Mouse (Mus musculus) stomach, embryonic 14.5 days (tissue): ENCODE results near the gene Setdb2. TPM values are rescaled to one million over a fixed set of nuclear protein-coding genes. Genes with fewer than 3 reads are reported as not detected.
A peak's percentile ranks its signal among the peaks of the same experiment; 100 is the strongest.

Source experiments
- ATAC-seq: fragments of 200-750 bp; cut with Nextera tagmentation; 2 replicates; pipeline ENCODE4 v1.8.0; 2017; ENCODE audit warnings: low read depth, moderate TSS enrichment; ENCODE audit not compliant: insufficient number of reproducible peaks, insufficient read depth, low FRiP score
- H3K27ac ChIP-seq: fragments of 300-500 bp; sonication (generic); 2 replicates; pipeline ENCODE4 v1.5.1; 2014; ENCODE audit warnings: mild to moderate bottlenecking, low read length, moderate library complexity, mixed read lengths
- H3K27me3 ChIP-seq: fragments of 300-500 bp; sonication (generic); 2 replicates; pipeline ENCODE4 v1.6.1; 2014; ENCODE audit warnings: low read length, control low read depth, mixed read lengths; ENCODE audit not compliant: control insufficient read depth, insufficient read depth
- H3K36me3 ChIP-seq: fragments of 300-500 bp; sonication (generic); 2 replicates; pipeline ENCODE4 v1.6.1; 2014; ENCODE audit warnings: mild to moderate bottlenecking, control low read depth, low read length, moderate library complexity, mixed read lengths; ENCODE audit not compliant: control insufficient read depth, insufficient read depth
- H3K4me1 ChIP-seq: fragments of 300-500 bp; sonication (generic); 2 replicates; pipeline ENCODE4 v1.6.1; 2014; ENCODE audit warnings: low read length, control low read depth, mixed read lengths; ENCODE audit not compliant: control insufficient read depth, insufficient read depth
- H3K4me2 ChIP-seq: fragments of 300-500 bp; sonication (generic); replicated peaks from 2 replicates; pipeline ENCODE4 v1.6.1; 2014; ENCODE audit warnings: low read depth, low read length, control low read depth
- H3K4me3 ChIP-seq: fragments of 300-500 bp; sonication (generic); 2 replicates; pipeline ENCODE4 v1.5.1; 2014; ENCODE audit warnings: low read depth, low read length, control low read depth
- H3K9ac ChIP-seq: fragments of 300-500 bp; sonication (generic); replicated peaks from 2 replicates; pipeline ENCODE4 v1.6.1; 2014; ENCODE audit warnings: low read depth, mild to moderate bottlenecking, control low read depth, low read length, moderate library complexity, mixed read lengths
- H3K9me3 ChIP-seq: fragments of 300-500 bp; sonication (generic); 2 replicates; pipeline ENCODE4 v1.6.1; 2016; ENCODE audit warnings: low read depth, low read length, control low read depth; ENCODE audit not compliant: control insufficient read depth
- WGBS: fragments of 180-500 bp; shearing (Covaris S2); extraction: QIAGEN DNeasy Blood & Tissue Kit; methylation state at CpG from one replicate; pipeline ENCODE4 v1.1.7; 2014; 5-methylcytosine and 5-hydroxymethylcytosine counted together
- polyA plus RNA-seq: library from polyadenylated mRNA; unstranded; fragments of >200 nt; fragmentation: Nextera tagmentation; extraction: Ambion mirVana; gene quantifications from 2 replicates; pipeline ENCODE4 v1.2.1, GENCODE M21; 2014

The Setdb2 gene
- polyA plus RNA-seq, 1 experiment from 2014 or later, result 10.0 TPM

DNA sequence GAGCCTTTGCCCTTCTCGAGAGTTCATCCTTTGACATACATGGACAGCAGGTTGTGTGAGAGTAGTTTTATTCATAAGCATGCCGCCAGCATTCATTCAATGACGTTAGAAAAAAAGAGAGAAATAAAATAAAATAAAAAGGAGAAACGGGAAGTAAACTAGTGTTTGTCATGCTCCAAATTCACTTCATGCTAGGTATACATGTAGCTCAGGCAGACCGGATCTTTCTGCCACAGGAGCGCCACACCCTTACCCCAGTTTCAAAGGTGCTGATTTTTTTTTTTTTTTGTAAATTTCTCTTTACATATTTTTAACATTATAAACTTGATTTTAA, 755 bp upstream of the Setdb2 start:
- WGBS, result 11% methylated on average over 6 of the region's 6 CpGs
- Histone ChIP-seq H3K27ac (no peak overlapping the region; the same call in 1 of the 2 replicates), H3K4me2 (peak overlapping the region; percentile 59), H3K36me3 (no peaks in the 10 kb centered on the region), H3K9ac (peak overlapping the region; percentile 62; the same call in 1 of the 2 replicates), H3K9me3 (no peaks in the 10 kb centered on the region), H3K4me1 (no peaks in the 10 kb centered on the region), H3K4me3 (peak overlapping the region; percentile 63), H3K27me3 (no peaks in the 10 kb centered on the region)
- ATAC-seq, result no peak

DNA sequence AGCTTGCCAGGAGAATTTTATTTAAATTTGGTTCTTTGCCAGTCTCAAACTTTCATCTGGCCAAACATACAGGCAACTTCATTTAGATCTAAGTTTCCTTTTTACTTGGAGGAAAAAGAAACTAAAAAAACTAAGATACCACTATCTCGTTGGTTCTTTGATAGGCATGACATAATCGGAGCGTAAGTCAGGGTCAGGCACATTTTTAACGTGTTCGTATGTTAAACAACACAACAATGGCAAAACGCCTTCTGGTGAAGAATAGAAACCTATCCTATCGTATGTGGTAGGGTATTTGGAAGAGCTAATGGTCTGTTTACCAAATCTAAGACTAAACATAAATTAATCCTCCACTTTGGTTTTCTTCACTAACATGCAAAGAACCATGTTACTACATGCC, 645 bp downstream of the Setdb2 start:
- no peak overlapping the region for H3K27ac ChIP-seq
- no peak for ATAC-seq
- peak overlapping the region; percentile 66 for H3K4me2 ChIP-seq
- H3K4me1 ChIP-seq, result no peaks in the 10 kb centered on the region
- no peaks in the 10 kb centered on the region for H3K9me3 ChIP-seq
- H3K4me3 ChIP-seq, result peak overlapping the region; percentile 63
- no peaks in the 10 kb centered on the region for H3K36me3 ChIP-seq
- H3K27me3 ChIP-seq, result no peaks in the 10 kb centered on the region
- 18% methylated on average over 7 of the region's 7 CpGs for WGBS
- H3K9ac ChIP-seq, result peak overlapping the region; percentile 19; the same call in 1 of the 2 replicates

GRCm38 (mm10) chr14:59438505-59438904, 2.2 kb downstream of the Setdb2 start:
- Histone ChIP-seq H3K4me1 (no peaks in the 10 kb centered on the region), H3K4me2 (no peak overlapping the region), H3K36me3 (no peaks in the 10 kb centered on the region), H3K9me3 (no peaks in the 10 kb centered on the region), H3K9ac (no peak overlapping the region), H3K4me3 (no peak overlapping the region), H3K27ac (no peak overlapping the region), H3K27me3 (no peaks in the 10 kb centered on the region)
- ATAC-seq, result no peak
- 91% methylated on average over 2 of the region's 2 CpGs for WGBS

- H3K27me3 ChIP-seq, result no peaks in the 10 kb centered on the region
- ATAC-seq, result no peak
- no peaks in the 10 kb centered on the region for H3K4me1 ChIP-seq
- H3K9ac ChIP-seq, result no peak overlapping the region
- no peak overlapping the region for H3K27ac ChIP-seq
- WGBS, result 95% methylated on average over 3 of the region's 3 CpGs
- H3K4me2 ChIP-seq, result no peak overlapping the region
- H3K36me3 ChIP-seq, result no peaks in the 10 kb centered on the region
- H3K4me3 ChIP-seq, result no peak overlapping the region
- H3K9me3 ChIP-seq, result no peaks in the 10 kb centered on the region
These were observed 3.3 kb downstream of the Setdb2 start for GRCm38 (mm10) chr14:59437398-59437797.

DNA sequence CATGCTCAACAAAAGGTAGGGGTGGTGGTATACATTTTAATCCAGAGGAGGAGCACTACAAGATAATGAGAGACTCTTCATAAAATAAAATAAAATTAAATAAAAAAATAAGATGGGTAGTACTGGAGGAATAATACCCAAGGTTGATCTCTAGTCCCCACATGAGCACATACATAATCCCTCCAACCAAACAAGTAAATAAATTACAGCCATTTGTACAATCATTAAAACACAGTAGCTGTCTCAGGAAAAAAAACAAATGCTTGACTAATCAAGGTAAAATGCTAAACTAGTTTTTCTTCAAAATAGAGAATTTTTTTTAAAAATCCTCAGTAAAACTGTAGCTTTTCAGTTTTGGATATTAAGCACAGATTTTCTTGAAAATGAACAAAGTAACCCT, 5.5 kb downstream of the Setdb2 start:
- ATAC-seq, result no peak
- no peaks in the 10 kb centered on the region for H3K27me3 ChIP-seq
- no peaks in the 10 kb centered on the region for H3K4me1 ChIP-seq
- no peak overlapping the region for H3K4me2 ChIP-seq
- no peak overlapping the region for H3K9ac ChIP-seq
- no peak overlapping the region for H3K27ac ChIP-seq
- no peak overlapping the region for H3K4me3 ChIP-seq
- H3K36me3 ChIP-seq, result no peaks in the 10 kb centered on the region
- no peaks in the 10 kb centered on the region for H3K9me3 ChIP-seq

DNA sequence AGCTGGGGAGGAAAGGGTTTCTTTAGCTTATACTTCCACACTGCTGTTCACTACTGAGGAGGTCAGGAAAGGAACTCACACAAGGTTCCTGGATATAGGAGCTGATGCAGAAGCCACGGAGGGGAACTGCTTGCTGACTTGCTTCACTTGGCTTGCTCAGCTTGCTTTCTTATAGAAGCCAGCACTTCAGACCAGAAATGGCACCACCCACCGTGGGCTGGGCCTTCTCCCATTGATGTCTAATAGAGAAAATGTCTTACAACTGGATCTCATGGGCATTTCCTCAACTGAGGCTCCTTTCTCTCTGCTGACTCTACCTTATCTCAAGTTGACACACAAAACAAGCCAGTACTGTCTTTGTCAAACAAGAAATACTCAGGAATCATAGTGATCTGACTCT, 6.8 kb downstream of the Setdb2 start:
- H3K36me3 ChIP-seq, result no peaks in the 10 kb centered on the region
- 69% methylated on average over 2 of the region's 2 CpGs for WGBS
- no peaks in the 10 kb centered on the region for H3K9me3 ChIP-seq
- no peak overlapping the region for H3K4me3 ChIP-seq
- H3K4me1 ChIP-seq, result no peaks in the 10 kb centered on the region
- no peak overlapping the region for H3K4me2 ChIP-seq
- no peaks in the 10 kb centered on the region for H3K27me3 ChIP-seq
- no peak for ATAC-seq
- no peak overlapping the region for H3K27ac ChIP-seq
- H3K9ac ChIP-seq, result no peak overlapping the region

GRCm38 (mm10) chr14:59430556-59430955, 10.1 kb downstream of the Setdb2 start:
- no peak overlapping the region for H3K27ac ChIP-seq
- H3K4me2 ChIP-seq, result no peak overlapping the region
- no peaks in the 10 kb centered on the region for H3K4me1 ChIP-seq
- H3K4me3 ChIP-seq, result no peak overlapping the region
- H3K9ac ChIP-seq, result no peak overlapping the region
- H3K27me3 ChIP-seq, result no peaks in the 10 kb centered on the region
- WGBS, result 84% methylated on average over 1 of the region's 1 CpGs
- no peak for ATAC-seq
- H3K36me3 ChIP-seq, result no peaks in the 10 kb centered on the region
- H3K9me3 ChIP-seq, result no peaks in the 10 kb centered on the region

- Histone ChIP-seq H3K4me1 (no peaks in the 10 kb centered on the region), H3K27ac (no peak overlapping the region), H3K4me3 (no peak overlapping the region), H3K9me3 (no peaks in the 10 kb centered on the region), H3K36me3 (no peaks in the 10 kb centered on the region), H3K27me3 (no peaks in the 10 kb centered on the region), H3K9ac (no peak overlapping the region), H3K4me2 (no peak overlapping the region)
- WGBS, result 84% methylated on average over 11 of the region's 11 CpGs
- no peak for ATAC-seq
These were observed 17.6 kb downstream of the Setdb2 start for GRCm38 (mm10) chr14:59422912-59423663.

- 86% methylated on average over 4 of the region's 4 CpGs for WGBS
- H3K9ac ChIP-seq, result no peak overlapping the region
- H3K9me3 ChIP-seq, result no peaks in the 10 kb centered on the region
- H3K27me3 ChIP-seq, result no peaks in the 10 kb centered on the region
- H3K36me3 ChIP-seq, result no peaks in the 10 kb centered on the region; the same call in 1 of the 2 replicates
- no peak for ATAC-seq
- no peak overlapping the region for H3K4me3 ChIP-seq
- no peak overlapping the region for H3K4me2 ChIP-seq
- H3K4me1 ChIP-seq, result no peaks in the 10 kb centered on the region
- H3K27ac ChIP-seq, result no peak overlapping the region
These were observed 22.5 kb downstream of the Setdb2 start for GRCm38 (mm10) chr14:59418171-59418570.
